Mouse (Mus musculus) cerebellum, adult 2 months (tissue): ENCODE data around the gene Gm45021. TPM values are rescaled to one million over a fixed set of nuclear protein-coding genes. Genes with fewer than 3 reads are reported as not detected.
A peak's percentile ranks its signal among the peaks of the same experiment; 100 is the strongest.

Experiments used
- DNase-seq, 2 experiments: peaks; one replicate each; pipeline ENCODE4 v3.0.0; 2021
- H3K27ac ChIP-seq: fragments of 200-500 bp; 2 replicates; pipeline ENCODE4 v1.5.1; 2012; ENCODE audit warnings: low read length, control low read depth, inconsistent platforms; ENCODE audit not compliant: insufficient read depth
- H3K27me3 ChIP-seq: fragments of 200-500 bp; 2 replicates; pipeline ENCODE4 v1.6.1; 2012; ENCODE audit warnings: inconsistent platforms, mild to moderate bottlenecking, low read length, moderate library complexity; ENCODE audit not compliant: control insufficient read depth, insufficient read depth
- H3K4me1 ChIP-seq: fragments of 200-500 bp; 2 replicates; pipeline ENCODE4 v1.6.1; 2011; ENCODE audit warnings: low read length; ENCODE audit not compliant: control insufficient read depth, insufficient read depth
- H3K4me3 ChIP-seq: fragments of 200-500 bp; replicated peaks from 2 replicates; pipeline ENCODE3; 2011; ENCODE audit warnings: mild to moderate bottlenecking, low read depth, low read length, control low read depth; ENCODE audit not compliant: insufficient read depth
- CTCF ChIP-seq: fragments of 200-500 bp; IDR thresholded peaks from 2 replicates; pipeline ENCODE4 v1.5.1; 2011; ENCODE audit warnings: low read depth, mild to moderate bottlenecking, control low read depth, low read length, moderate library complexity, borderline replicate concordance; ENCODE audit not compliant: insufficient read depth
- POLR2A ChIP-seq: fragments of 200-500 bp; IDR thresholded peaks from 2 replicates; pipeline ENCODE4 v1.6.1; 2011; ENCODE audit warnings: low read length, control low read depth, borderline replicate concordance; ENCODE audit not compliant: insufficient read depth
- WGBS: fragments of 180-500 bp; shearing (Covaris S2); methylation state at CpG from one replicate; pipeline ENCODE4 v1.1.7; 2018; 5-methylcytosine and 5-hydroxymethylcytosine counted together
- polyA plus RNA-seq: library from polyadenylated mRNA; depleted of rRNA; stranded (reverse); fragments of >200 nt; gene quantifications from 2 replicates; pipeline ENCODE4 v1.2.3, GENCODE M21; 2012

Gm45021 gene
- polyA plus RNA-seq, 1 experiment: not detected

- H3K27ac ChIP-seq: no peak overlapping the region
Observed at GRCm38 (mm10) chr6:48596545-48597232, 7.3 kb downstream of the Gm45021 start.

GRCm38 (mm10) chr6:48597233-48597625 lies 7.8 kb downstream of the Gm45021 start:
- no peaks in the 10 kb centered on the region for H3K27me3 ChIP-seq

More at GRCm38 (mm10) chr6:48596545-48597232, 7.3 kb downstream of the Gm45021 start:
- Histone ChIP-seq H3K4me3 (no peak overlapping the region), H3K4me1 (peaks cover 10% of the 10 kb centered on the region), H3K27me3 (no peaks in the 10 kb centered on the region)
- no peak for TF ChIP-seq CTCF
- TF ChIP-seq POLR2A: no peak
- no peak for DNase-seq
- WGBS: 96% methylated on average over 45 of the region's 45 CpGs

GRCm38 (mm10) chr6:48600594-48600993 lies 11.2 kb downstream of the Gm45021 start:
- Histone ChIP-seq H3K4me3 (no peak overlapping the region), H3K4me1 (peaks cover 6% of the 10 kb centered on the region), H3K27ac (no peak overlapping the region), H3K27me3 (no peaks in the 10 kb centered on the region)
- WGBS: 84% methylated on average over 1 of the region's 1 CpGs
- DNase-seq: no peak
- no peak for TF ChIP-seq POLR2A
- TF ChIP-seq CTCF: no peak

More at GRCm38 (mm10) chr6:48597233-48597625, 7.8 kb downstream of the Gm45021 start:
- TF ChIP-seq CTCF: no peak
- TF ChIP-seq POLR2A: no peak
- Histone ChIP-seq H3K4me3 (no peak overlapping the region), H3K4me1 (peaks cover 10% of the 10 kb centered on the region), H3K27ac (no peak overlapping the region)
- no peak for DNase-seq
- 96% methylated on average over 27 of the region's 27 CpGs for whole genome bisulfite sequencing

GRCm38 (mm10) chr6:48601271-48602079 lies 12.1 kb downstream of the Gm45021 start, which contains the start of gene Zfp775:
Gene Zfp775, plus strand, starts transcription at chr6:48602063.
- Histone ChIP-seq H3K27me3 (no peaks in the 10 kb centered on the region), H3K4me3 (peak within 1 kb of the TSS; percentile 88), H3K27ac (peak within 1 kb of the TSS; percentile 86), H3K4me1 (peaks cover 6% of the 10 kb centered on the region)
- WGBS: 4% methylated on average over 42 of the region's 42 CpGs
- peak; percentile 98 to 99 for DNase-seq
- peak; percentile 71; the same call in 1 of the 2 replicates for TF ChIP-seq POLR2A
- no peak for TF ChIP-seq CTCF

- no peak for TF ChIP-seq CTCF
- no peak; the same call in 1 of the 2 replicates for TF ChIP-seq POLR2A
- Histone ChIP-seq H3K4me1 (peaks cover 6% of the 10 kb centered on the region; the same call in 1 of the 2 replicates), H3K4me3 (peak overlapping the region; percentile 69), H3K27me3 (no peaks in the 10 kb centered on the region), H3K27ac (peak overlapping the region; percentile 86)
- under 1% methylated on average over 28 of the region's 28 CpGs for WGBS
- peak in 1 of 2 experiments; percentile 71 for DNase-seq
Observed at GRCm38 (mm10) chr6:48602080-48602741, 12.8 kb downstream of the Gm45021 start.

GRCm38 (mm10) chr6:48608124-48608523 lies 18.7 kb downstream of the Gm45021 start:
- Histone ChIP-seq H3K4me1 (peaks cover 23% of the 10 kb centered on the region), H3K4me3 (no peak overlapping the region), H3K27me3 (no peaks in the 10 kb centered on the region), H3K27ac (no peak overlapping the region)
- 71% methylated on average over 2 of the region's 2 CpGs for WGBS
- no peak for TF ChIP-seq POLR2A
- TF ChIP-seq CTCF: no peak
- no peak for DNase-seq

GRCm38 (mm10) chr6:48609512-48609911 lies 20.1 kb downstream of the Gm45021 start:
- TF ChIP-seq CTCF: no peak
- TF ChIP-seq POLR2A: no peak
- H3K27ac ChIP-seq: 0 out of 2 replicates have a peak overlapping the region, but pooled peaks have one; percentile 33
- H3K27me3 ChIP-seq: no peaks in the 10 kb centered on the region
- H3K4me1 ChIP-seq: peaks cover 23% of the 10 kb centered on the region
- H3K4me3 ChIP-seq: no peak overlapping the region
- peak; percentile 38 to 51 for DNase-seq
- 13% methylated on average over 7 of the region's 7 CpGs for WGBS
